Mouse (Mus musculus) heart, embryonic 12.5 days (tissue): ENCODE measurements around the gene 2610028H24Rik. TPM values are rescaled to one million over a fixed set of nuclear protein-coding genes. Genes with fewer than 3 reads are reported as not detected.

Experiments
- ATAC-seq: fragments of 200-750 bp; cut with Nextera tagmentation; 2 replicates; pipeline ENCODE4 v1.8.0; 2017; ENCODE audit warnings: moderate TSS enrichment, moderate library complexity; ENCODE audit not compliant: insufficient number of reproducible peaks, low FRiP score
- H3K27ac ChIP-seq: fragments of 300-500 bp; sonication (generic); 2 replicates; pipeline ENCODE4 v1.5.1; 2016; ENCODE audit warnings: mild to moderate bottlenecking, moderate library complexity; ENCODE audit not compliant: poor library complexity, severe bottlenecking
- H3K27me3 ChIP-seq: fragments of 300-500 bp; sonication (generic); replicated peaks from 2 replicates; pipeline ENCODE4 v1.6.1; 2016; ENCODE audit warnings: mild to moderate bottlenecking, moderate library complexity
- H3K36me3 ChIP-seq: fragments of 300-500 bp; sonication (generic); 2 replicates; pipeline ENCODE4 v1.6.1; 2016; ENCODE audit warnings: mild to moderate bottlenecking, moderate library complexity
- H3K4me1 ChIP-seq: fragments of 300-500 bp; sonication (generic); replicated peaks from 2 replicates; pipeline ENCODE4 v1.6.1; 2016; ENCODE audit warnings: mild to moderate bottlenecking
- H3K4me2 ChIP-seq: fragments of 300-500 bp; sonication (generic); 2 replicates; pipeline ENCODE4 v1.6.1; 2016; ENCODE audit warnings: mild to moderate bottlenecking, moderate library complexity
- H3K4me3 ChIP-seq: fragments of 300-500 bp; sonication (generic); 2 replicates; pipeline ENCODE4 v1.5.1; 2016; ENCODE audit warnings: mild to moderate bottlenecking
- H3K9ac ChIP-seq: fragments of 300-500 bp; sonication (generic); 2 replicates; pipeline ENCODE4 v1.6.1; 2016; ENCODE audit warnings: mild to moderate bottlenecking, moderate library complexity
- H3K9me3 ChIP-seq: fragments of 300-500 bp; sonication (generic); replicated peaks from 2 replicates; pipeline ENCODE4 v1.6.1; 2016; ENCODE audit warnings: mild to moderate bottlenecking, moderate library complexity
- WGBS: fragments of 180-500 bp; shearing (Covaris S2); methylation state at CpG from one replicate; pipeline ENCODE4 v1.1.7; 2016; 5-methylcytosine and 5-hydroxymethylcytosine counted together
- polyA plus RNA-seq: library from polyadenylated mRNA; unstranded; fragments of >200 nt; fragmentation: Nextera tagmentation; extraction: Ambion mirVana; gene quantifications from 2 replicates; pipeline ENCODE4 v1.2.1, GENCODE M21; 2016

The 2610028H24Rik gene
- polyA plus RNA-seq, 1 experiment from 2014 or later: not detected

DNA sequence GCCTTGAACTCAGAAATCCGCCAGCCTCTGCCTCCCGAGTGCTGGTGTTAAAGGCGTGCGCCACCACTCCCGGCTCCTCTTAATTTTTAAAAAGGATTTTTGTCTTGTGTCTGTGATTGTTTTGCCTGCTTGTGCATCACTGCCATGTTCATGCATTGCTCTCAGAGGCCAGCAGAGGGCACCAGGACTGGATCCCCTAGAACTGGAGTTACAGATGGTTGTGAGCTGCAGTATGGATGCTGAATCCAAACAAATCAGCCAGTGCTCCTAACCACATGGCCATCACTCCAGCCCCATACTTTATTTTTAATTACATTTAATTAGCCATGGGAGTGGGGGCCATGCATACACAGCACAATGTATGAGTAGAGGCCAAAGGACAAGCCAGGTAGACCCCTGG lies 6.4 kb downstream of the 2610028H24Rik start:
- no peak overlapping the region for H3K4me2 ChIP-seq
- 53% methylated on average over 5 of the region's 5 CpGs for WGBS
- no peaks in the 10 kb centered on the region for H3K27me3 ChIP-seq
- no peak overlapping the region for H3K9ac ChIP-seq
- H3K36me3 ChIP-seq: peaks cover 4% of the 10 kb centered on the region; the same call in 1 of the 2 replicates
- H3K4me1 ChIP-seq: no peaks in the 10 kb centered on the region
- peaks cover 17% of the 10 kb centered on the region for H3K9me3 ChIP-seq
- H3K27ac ChIP-seq: no peak overlapping the region
- ATAC-seq: no peak
- no peak overlapping the region for H3K4me3 ChIP-seq

DNA sequence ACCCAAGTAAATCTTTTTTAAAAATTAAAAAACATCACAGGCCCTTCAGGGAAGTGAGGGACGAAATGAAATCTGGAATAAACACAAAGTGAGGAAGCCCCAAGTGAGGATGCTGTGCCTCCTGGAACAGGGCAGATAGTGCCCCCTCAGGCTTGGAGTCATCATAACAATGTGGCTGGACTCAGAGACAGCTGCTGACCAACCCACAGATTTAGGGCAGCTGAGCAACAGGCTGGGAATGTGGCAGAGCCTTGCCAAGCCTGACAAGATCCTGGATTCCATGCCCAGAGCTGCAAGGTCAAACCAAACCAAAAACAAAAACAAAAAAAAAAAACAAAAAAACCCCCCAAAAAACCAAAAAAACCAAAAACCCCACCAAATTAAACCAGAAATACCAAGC lies 12.4 kb downstream of the 2610028H24Rik start:
- ATAC-seq: no peak
- Histone ChIP-seq H3K9me3 (peaks cover 20% of the 10 kb centered on the region), H3K36me3 (peaks cover 31% of the 10 kb centered on the region), H3K27me3 (no peaks in the 10 kb centered on the region), H3K27ac (no peak overlapping the region), H3K4me2 (no peak overlapping the region), H3K4me3 (no peak overlapping the region), H3K4me1 (no peaks in the 10 kb centered on the region), H3K9ac (no peak overlapping the region)
- 78% methylated on average over 1 of the region's 1 CpGs for WGBS

DNA sequence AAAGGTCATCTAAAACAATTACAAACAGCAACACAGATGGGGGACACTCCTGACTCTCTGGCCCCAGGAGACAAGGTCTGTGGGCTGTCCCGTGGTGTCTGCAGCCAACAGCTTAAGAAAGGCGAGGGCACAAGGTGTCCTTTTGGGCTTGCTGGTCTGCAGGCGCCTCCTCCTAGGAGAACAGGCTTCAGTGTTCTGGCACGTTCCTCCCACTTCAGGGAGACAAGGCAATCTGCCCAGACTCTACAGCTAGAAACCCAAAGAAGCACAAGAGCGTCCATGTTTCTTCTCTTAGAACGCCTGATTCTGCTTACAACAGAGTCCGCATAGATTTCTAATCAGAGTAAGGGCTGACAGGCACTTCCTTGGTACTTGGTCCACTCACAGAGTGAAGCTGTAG lies 13.4 kb downstream of the 2610028H24Rik start:
- Histone ChIP-seq H3K4me3 (no peak overlapping the region), H3K4me2 (no peak overlapping the region), H3K27ac (no peak overlapping the region), H3K27me3 (no peaks in the 10 kb centered on the region), H3K36me3 (peaks cover 31% of the 10 kb centered on the region), H3K9me3 (peaks cover 20% of the 10 kb centered on the region), H3K9ac (no peak overlapping the region), H3K4me1 (no peaks in the 10 kb centered on the region)
- no peak for ATAC-seq
- 82% methylated on average over 7 of the region's 7 CpGs for WGBS

DNA sequence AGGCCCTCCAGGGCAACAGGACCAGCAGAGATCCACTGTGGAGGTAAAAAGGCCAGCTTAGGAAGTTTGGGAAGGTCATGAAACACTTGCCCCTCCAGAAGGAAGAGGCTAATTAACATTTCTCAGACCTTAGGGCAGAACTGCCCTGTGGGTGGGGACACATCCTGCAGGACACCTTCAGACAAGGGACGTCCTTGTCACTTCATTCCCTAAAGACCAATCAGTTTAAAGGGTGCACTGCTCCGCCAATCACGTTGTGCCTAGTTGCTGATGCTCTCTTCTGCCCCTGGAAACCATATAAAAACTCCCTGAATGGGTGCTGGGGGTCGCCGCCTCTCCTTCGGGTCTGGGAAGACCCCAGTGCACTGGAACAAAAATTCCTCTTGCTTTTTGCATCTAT lies 13.8 kb downstream of the 2610028H24Rik start:
- Histone ChIP-seq H3K9ac (no peak overlapping the region), H3K27ac (no peak overlapping the region), H3K4me1 (peaks cover 1% of the 10 kb centered on the region), H3K9me3 (peaks cover 20% of the 10 kb centered on the region), H3K36me3 (peaks cover 31% of the 10 kb centered on the region), H3K4me2 (no peak overlapping the region), H3K27me3 (no peaks in the 10 kb centered on the region), H3K4me3 (no peak overlapping the region)
- ATAC-seq: no peak
- 88% methylated on average over 6 of the region's 6 CpGs for WGBS

DNA sequence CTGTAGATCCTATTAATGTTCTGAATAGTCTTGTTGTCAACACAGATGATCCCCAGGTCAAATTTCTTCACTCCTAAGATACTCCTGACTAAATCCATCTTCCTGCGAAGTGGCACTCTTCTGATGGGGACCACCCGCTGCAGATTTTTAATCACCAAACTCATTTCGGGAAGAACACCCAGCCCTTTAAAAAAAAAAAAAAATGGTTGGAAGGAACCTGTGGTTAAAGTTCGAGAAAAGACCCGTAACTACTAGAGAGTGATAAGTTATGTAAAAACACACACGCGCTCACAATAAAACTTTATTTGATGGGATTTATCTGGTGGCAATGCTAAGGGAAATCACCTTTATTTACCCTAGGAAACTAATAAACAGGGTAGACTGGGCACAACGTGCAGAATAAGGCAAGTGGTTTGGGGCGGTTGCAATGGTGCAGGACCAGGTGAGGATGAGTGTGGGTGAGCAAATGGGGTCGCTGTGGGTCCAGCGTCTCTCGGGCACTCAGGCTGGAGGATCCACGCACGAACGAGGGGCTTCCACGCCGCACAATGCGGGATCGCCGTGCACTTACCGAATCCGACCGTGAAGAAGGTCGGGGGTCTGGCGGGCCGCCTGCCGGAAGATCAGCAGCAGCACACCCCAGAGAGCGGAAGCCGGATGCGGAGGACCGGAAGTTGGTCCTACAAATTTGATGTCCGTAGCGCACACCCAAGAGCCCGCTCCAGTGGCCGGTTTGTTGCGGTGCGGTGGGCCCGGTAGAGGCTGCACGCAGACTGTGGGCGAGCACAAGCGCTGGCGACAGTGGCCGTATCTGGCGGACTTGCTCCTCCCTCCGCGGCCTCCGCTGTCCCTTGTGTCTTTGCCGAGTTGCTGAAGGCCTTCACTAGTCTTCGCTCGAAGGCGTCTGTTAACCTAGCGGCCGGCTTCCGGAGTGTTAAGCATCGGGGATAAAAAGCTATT lies 19.6 kb downstream of the 2610028H24Rik start, which contains the start of the genes Mcm3ap and Ybey:
TSS of gene Mcm3ap (plus strand) at position 725 of the 960 bp plus-strand sequence.
TSS of gene Ybey (minus strand) at position 912 of the 960 bp plus-strand sequence.
- H3K4me3 ChIP-seq: peak within 1 kb of the TSS; percentile 98
- peaks cover 39% of the 10 kb centered on the region for H3K36me3 ChIP-seq
- peak within 1 kb of the TSS; percentile 72 for H3K27ac ChIP-seq
- no peaks in the 10 kb centered on the region for H3K9me3 ChIP-seq
- ATAC-seq: peak; percentile 93
- H3K9ac ChIP-seq: peak within 1 kb of the TSS; percentile 86
- H3K4me2 ChIP-seq: peak within 1 kb of the TSS; percentile 68
- peaks cover 9% of the 10 kb centered on the region for H3K4me1 ChIP-seq
- 1% methylated on average over 55 of the region's 55 CpGs for WGBS
- H3K27me3 ChIP-seq: no peaks in the 10 kb centered on the region

DNA sequence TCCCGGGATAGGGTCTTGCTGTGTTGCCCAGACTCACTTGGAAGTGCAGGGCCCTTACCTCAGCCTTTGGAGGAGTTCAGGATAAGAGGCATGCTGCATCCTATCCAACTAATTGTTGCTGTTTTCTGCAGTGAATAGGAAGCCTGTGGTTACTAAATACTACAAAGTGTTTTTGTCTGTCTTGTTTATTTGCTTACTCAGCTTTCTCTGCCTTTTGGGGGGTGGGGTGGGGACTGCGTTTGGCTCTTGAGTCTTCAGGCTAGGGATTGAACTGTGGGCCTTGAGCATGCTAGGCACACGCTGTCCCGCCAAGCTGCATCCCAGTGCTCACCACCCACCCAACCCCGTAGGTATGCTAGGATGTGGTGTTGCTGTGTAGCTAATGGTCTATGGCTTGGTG lies 24.9 kb downstream of the 2610028H24Rik start:
- Histone ChIP-seq H3K9me3 (no peaks in the 10 kb centered on the region), H3K4me3 (no peak overlapping the region), H3K27me3 (no peaks in the 10 kb centered on the region), H3K4me1 (peaks cover 7% of the 10 kb centered on the region), H3K36me3 (peaks cover 79% of the 10 kb centered on the region), H3K4me2 (no peak overlapping the region), H3K9ac (no peak overlapping the region), H3K27ac (no peak overlapping the region)
- ATAC-seq: no peak
- 86% methylated on average over 5 of the region's 5 CpGs for WGBS

DNA sequence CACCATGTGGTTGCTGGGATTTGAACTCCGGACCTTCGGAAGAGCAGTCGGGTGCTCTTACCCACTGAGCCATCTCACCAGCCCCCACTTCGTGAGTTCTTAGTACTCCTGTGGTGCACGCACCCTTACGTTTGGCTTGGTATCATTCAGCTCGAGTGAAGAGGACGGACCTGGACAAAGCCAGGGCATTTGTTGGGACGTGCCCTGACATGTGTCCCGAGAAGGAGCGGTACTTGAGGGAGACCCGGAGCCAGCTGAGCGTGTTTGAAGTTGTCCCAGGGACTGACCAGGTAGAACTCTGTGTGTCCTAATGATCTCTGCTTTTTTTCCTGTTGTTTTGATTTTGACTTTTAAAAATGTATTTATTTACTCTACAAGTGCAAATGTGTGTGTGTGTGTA lies 32.0 kb downstream of the 2610028H24Rik start:
- no peaks in the 10 kb centered on the region for H3K27me3 ChIP-seq
- H3K4me3 ChIP-seq: no peak overlapping the region
- no peak overlapping the region for H3K27ac ChIP-seq
- 93% methylated on average over 13 of the region's 13 CpGs for WGBS
- no peak overlapping the region for H3K4me2 ChIP-seq
- no peak for ATAC-seq
- H3K9ac ChIP-seq: no peak overlapping the region
- H3K9me3 ChIP-seq: no peaks in the 10 kb centered on the region
- no peaks in the 10 kb centered on the region for H3K4me1 ChIP-seq
- H3K36me3 ChIP-seq: peaks cover 95% of the 10 kb centered on the region

DNA sequence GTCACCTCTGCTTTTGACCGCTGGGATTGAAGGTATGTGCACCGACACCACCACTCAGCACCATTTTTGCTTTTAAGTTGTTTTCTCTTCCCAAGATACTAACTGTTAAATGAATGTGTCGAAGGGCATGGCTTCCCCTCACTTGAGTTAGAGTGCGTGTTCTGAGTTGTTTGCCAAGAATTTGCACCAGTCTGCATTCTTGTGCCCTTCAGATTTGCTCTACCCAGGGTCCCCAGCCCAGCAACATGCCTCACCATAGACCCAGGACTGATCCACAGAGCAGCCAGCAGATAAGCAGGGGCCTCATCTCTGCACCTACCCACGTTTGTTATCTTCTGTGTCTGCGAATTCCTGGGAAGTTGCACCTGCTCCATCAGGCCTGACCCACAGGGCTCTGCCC lies 32.6 kb downstream of the 2610028H24Rik start:
- Histone ChIP-seq H3K4me1 (no peaks in the 10 kb centered on the region), H3K27ac (no peak overlapping the region), H3K36me3 (peaks cover 95% of the 10 kb centered on the region), H3K9ac (no peak overlapping the region), H3K27me3 (no peaks in the 10 kb centered on the region), H3K4me3 (no peak overlapping the region), H3K9me3 (no peaks in the 10 kb centered on the region), H3K4me2 (no peak overlapping the region)
- ATAC-seq: no peak
- WGBS: 67% methylated on average over 6 of the region's 6 CpGs

DNA sequence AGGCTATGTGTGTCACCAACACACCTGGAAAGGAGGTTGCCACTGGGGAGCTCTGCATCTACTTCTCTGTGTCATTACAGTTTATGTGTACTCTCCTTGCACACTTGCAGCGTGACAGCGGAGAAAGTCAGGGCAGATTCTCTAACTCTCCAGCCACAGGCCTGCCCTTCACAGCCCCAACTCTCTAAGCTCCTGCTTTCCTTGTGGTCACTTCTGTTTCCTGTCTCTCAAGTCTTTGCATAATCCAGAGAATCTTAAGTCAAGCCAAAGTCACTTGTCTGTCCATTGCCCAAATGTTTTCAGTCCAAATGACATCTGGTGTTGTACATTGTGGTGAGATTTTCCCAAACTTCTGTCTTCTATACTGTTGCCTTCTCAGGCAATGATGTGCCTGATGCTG lies 37.4 kb downstream of the 2610028H24Rik start:
- ATAC-seq: no peak
- Histone ChIP-seq H3K4me2 (no peak overlapping the region), H3K4me3 (no peak overlapping the region), H3K36me3 (peaks cover 96% of the 10 kb centered on the region), H3K27ac (no peak overlapping the region), H3K9me3 (no peaks in the 10 kb centered on the region), H3K4me1 (no peaks in the 10 kb centered on the region), H3K9ac (no peak overlapping the region), H3K27me3 (no peaks in the 10 kb centered on the region)
- 84% methylated on average over 2 of the region's 2 CpGs for WGBS

DNA sequence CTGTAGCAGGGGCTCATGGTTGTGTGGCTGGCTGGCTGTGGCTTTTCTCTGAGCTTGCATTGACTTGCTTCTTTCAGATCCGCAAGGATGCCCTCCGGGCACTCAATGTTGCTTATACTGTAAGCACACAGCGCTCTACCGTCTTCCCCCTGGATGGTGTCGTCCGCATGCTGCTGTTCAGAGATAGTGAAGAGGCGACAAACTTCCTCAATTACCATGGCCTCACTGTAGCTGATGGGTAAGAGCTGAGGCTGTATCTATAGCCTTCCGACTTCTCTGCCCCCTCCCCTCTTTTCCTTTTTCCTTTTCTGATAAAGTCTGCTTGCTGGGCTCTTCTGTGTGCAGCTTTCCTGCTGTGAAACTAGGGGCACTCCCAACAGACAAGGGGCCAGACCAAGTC lies 39.4 kb downstream of the 2610028H24Rik start:
- no peak overlapping the region for H3K4me3 ChIP-seq
- H3K9me3 ChIP-seq: no peaks in the 10 kb centered on the region
- H3K27ac ChIP-seq: no peak overlapping the region
- no peak overlapping the region for H3K9ac ChIP-seq
- H3K4me1 ChIP-seq: no peaks in the 10 kb centered on the region
- peaks cover 91% of the 10 kb centered on the region for H3K36me3 ChIP-seq
- WGBS: 81% methylated on average over 8 of the region's 8 CpGs
- H3K4me2 ChIP-seq: no peak overlapping the region
- no peaks in the 10 kb centered on the region for H3K27me3 ChIP-seq
- peak; percentile 61; the same call in 1 of the 2 replicates for ATAC-seq

DNA sequence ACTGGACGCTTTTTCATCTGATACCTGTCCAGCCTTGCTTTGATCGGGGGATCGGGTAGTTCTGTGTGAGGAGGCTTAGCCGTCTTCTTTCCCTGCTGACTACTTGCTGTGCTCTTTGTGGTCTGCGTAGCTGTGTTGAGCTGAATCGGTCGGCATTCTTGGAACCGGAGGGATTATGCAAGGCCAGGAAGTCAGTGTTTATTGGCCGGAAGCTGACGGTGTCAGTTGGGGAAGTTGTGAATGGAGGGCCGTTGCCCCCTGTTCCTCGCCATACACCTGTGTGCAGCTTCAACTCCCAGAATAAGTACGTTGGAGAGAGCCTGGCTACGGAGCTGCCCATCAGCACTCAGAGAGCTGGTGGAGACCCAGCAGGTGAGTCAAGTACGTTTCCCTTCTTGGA lies 40.3 kb downstream of the 2610028H24Rik start:
- H3K4me2 ChIP-seq: no peak overlapping the region
- H3K36me3 ChIP-seq: peaks cover 90% of the 10 kb centered on the region
- no peak overlapping the region for H3K27ac ChIP-seq
- WGBS: 89% methylated on average over 15 of the region's 15 CpGs
- no peaks in the 10 kb centered on the region for H3K4me1 ChIP-seq
- no peaks in the 10 kb centered on the region for H3K9me3 ChIP-seq
- no peak overlapping the region for H3K9ac ChIP-seq
- no peaks in the 10 kb centered on the region for H3K27me3 ChIP-seq
- no peak for ATAC-seq
- no peak overlapping the region for H3K4me3 ChIP-seq
